Mouse (Mus musculus) cerebellum, adult 2 months (tissue): ENCODE measurements around the gene Fosl2.

Experiments
- CTCF ChIP-seq: fragments of 200-500 bp; IDR thresholded peaks from 2 replicates; pipeline ENCODE4 v1.5.1; 2011; ENCODE audit warnings: low read depth, mild to moderate bottlenecking, control low read depth, low read length, moderate library complexity, borderline replicate concordance; ENCODE audit not compliant: insufficient read depth
- POLR2A ChIP-seq: fragments of 200-500 bp; IDR thresholded peaks from 2 replicates; pipeline ENCODE4 v1.6.1; 2011; ENCODE audit warnings: low read length, control low read depth, borderline replicate concordance; ENCODE audit not compliant: insufficient read depth

DNA sequence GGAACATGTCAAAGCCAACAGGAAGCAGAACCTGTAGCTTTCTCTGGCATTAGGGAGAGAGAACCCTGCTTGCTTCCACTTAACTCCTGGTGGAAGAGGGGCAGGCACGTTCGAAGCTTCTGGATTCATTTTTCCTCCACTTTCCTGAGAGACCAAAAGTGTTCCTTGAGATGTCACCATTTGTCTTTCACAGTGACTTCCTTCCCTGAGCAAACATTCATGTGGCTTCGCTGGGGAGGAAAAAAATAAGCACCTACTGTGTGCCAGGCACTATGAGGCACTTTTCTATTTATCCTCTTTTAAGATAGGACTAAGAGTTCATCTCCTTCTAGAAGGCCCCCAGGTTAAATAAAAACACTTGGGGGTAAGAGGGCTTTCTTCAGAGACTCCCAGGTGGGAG is 20.3 kb downstream of the Fosl2 start:
- TF ChIP-seq CTCF (no peak), POLR2A (no peak)
